Mouse (Mus musculus) lung, embryonic 16.5 days (tissue): ENCODE results near the gene Prg2. TPM values are rescaled to one million over a fixed set of nuclear protein-coding genes. Genes with fewer than 3 reads are reported as not detected.

Experiments
- ATAC-seq: fragments of 200-750 bp; cut with Nextera tagmentation; 2 replicates; pipeline ENCODE4 v1.8.0; 2017; ENCODE audit warnings: low read depth, mild to moderate bottlenecking, moderate library complexity
- H3K27ac ChIP-seq: fragments of 300-500 bp; sonication (generic); 2 replicates; pipeline ENCODE4 v1.5.1; 2014; ENCODE audit warnings: mild to moderate bottlenecking, control low read depth, low read length
- H3K27me3 ChIP-seq: fragments of 300-500 bp; sonication (generic); 2 replicates; pipeline ENCODE4 v1.6.1; 2014; ENCODE audit warnings: low read depth, low read length, mixed read lengths; ENCODE audit not compliant: control insufficient read depth, insufficient read depth
- H3K36me3 ChIP-seq: fragments of 300-500 bp; sonication (generic); 2 replicates; pipeline ENCODE4 v1.6.1; 2014; ENCODE audit warnings: low read length; ENCODE audit not compliant: control insufficient read depth, insufficient read depth
- H3K4me1 ChIP-seq: fragments of 300-500 bp; sonication (generic); replicated peaks from 2 replicates; pipeline ENCODE4 v1.6.1; 2014; ENCODE audit warnings: low read length, mixed read lengths; ENCODE audit not compliant: control insufficient read depth, insufficient read depth
- H3K4me2 ChIP-seq: fragments of 300-500 bp; sonication (generic); 2 replicates; pipeline ENCODE4 v1.6.1; 2014; ENCODE audit warnings: low read depth, low read length, control low read depth
- H3K4me3 ChIP-seq: fragments of 300-500 bp; sonication (generic); 2 replicates; pipeline ENCODE4 v1.5.1; 2014; ENCODE audit warnings: mild to moderate bottlenecking, low read length, control low read depth
- H3K9ac ChIP-seq: fragments of 300-500 bp; sonication (generic); 2 replicates; pipeline ENCODE4 v1.6.1; 2014; ENCODE audit warnings: low read length, control low read depth
- H3K9me3 ChIP-seq: fragments of 300-500 bp; sonication (generic); 2 replicates; pipeline ENCODE4 v1.6.1; 2016; ENCODE audit warnings: low read length; ENCODE audit not compliant: control insufficient read depth
- WGBS: fragments of 180-500 bp; shearing (Covaris S2); extraction: QIAGEN DNeasy Blood & Tissue Kit; methylation state at CpG from one replicate; pipeline ENCODE4 v1.1.7; 2014; 5-methylcytosine and 5-hydroxymethylcytosine counted together
- polyA plus RNA-seq: library from polyadenylated mRNA; unstranded; fragments of >200 nt; fragmentation: Nextera tagmentation; extraction: Ambion mirVana; gene quantifications from 2 replicates; pipeline ENCODE4 v1.2.1, GENCODE M21; 2015

Gene Prg2
- polyA plus RNA-seq, 1 experiment from 2014 or later = not detected

GRCm38 (mm10) chr2:84939711-84940110, 40.5 kb upstream of the Prg2 start:
- no peak for ATAC-seq
- Histone ChIP-seq H3K27ac (no peak overlapping the region), H3K4me1 (peaks cover 13% of the 10 kb centered on the region), H3K9me3 (no peaks in the 10 kb centered on the region), H3K27me3 (no peaks in the 10 kb centered on the region), H3K4me2 (no peak overlapping the region), H3K4me3 (no peak overlapping the region), H3K9ac (no peak overlapping the region), H3K36me3 (peaks cover 15% of the 10 kb centered on the region)
- 95% methylated on average over 6 of the region's 6 CpGs for WGBS

- Histone ChIP-seq H3K4me1 (peaks cover 13% of the 10 kb centered on the region), H3K4me3 (no peak overlapping the region), H3K27ac (no peak overlapping the region), H3K27me3 (no peaks in the 10 kb centered on the region), H3K36me3 (peaks cover 24% of the 10 kb centered on the region), H3K4me2 (no peak overlapping the region), H3K9ac (no peak overlapping the region), H3K9me3 (no peaks in the 10 kb centered on the region)
- 64% methylated on average over 2 of the region's 2 CpGs for WGBS
- ATAC-seq = no peak
Observed at GRCm38 (mm10) chr2:84941332-84941731, 38.9 kb upstream of the Prg2 start.

- peaks cover 13% of the 10 kb centered on the region for H3K4me1 ChIP-seq
- H3K36me3 ChIP-seq = peaks cover 28% of the 10 kb centered on the region
- ATAC-seq = no peak
- H3K27me3 ChIP-seq = no peaks in the 10 kb centered on the region
- H3K9ac ChIP-seq = no peak overlapping the region
- 86% methylated on average over 4 of the region's 4 CpGs for WGBS
- no peak overlapping the region for H3K4me2 ChIP-seq
- H3K4me3 ChIP-seq = no peak overlapping the region
- no peak overlapping the region for H3K27ac ChIP-seq
- no peaks in the 10 kb centered on the region for H3K9me3 ChIP-seq
Observed at GRCm38 (mm10) chr2:84941795-84942194, 38.5 kb upstream of the Prg2 start.

GRCm38 (mm10) chr2:84947154-84947771, 33.0 kb upstream of the Prg2 start:
- Histone ChIP-seq H3K9me3 (no peaks in the 10 kb centered on the region), H3K9ac (no peak overlapping the region), H3K27me3 (no peaks in the 10 kb centered on the region), H3K4me3 (no peak overlapping the region), H3K4me1 (no peaks in the 10 kb centered on the region), H3K36me3 (peaks cover 47% of the 10 kb centered on the region), H3K27ac (no peak overlapping the region), H3K4me2 (no peak overlapping the region)
- WGBS = 74% methylated on average over 3 of the region's 3 CpGs
- 0 out of 2 replicates have a peak, but pooled peaks have one; percentile 26 for ATAC-seq

GRCm38 (mm10) chr2:84948252-84948651, 32.0 kb upstream of the Prg2 start:
- Histone ChIP-seq H3K4me3 (no peak overlapping the region), H3K27me3 (no peaks in the 10 kb centered on the region), H3K36me3 (peaks cover 47% of the 10 kb centered on the region), H3K9me3 (no peaks in the 10 kb centered on the region), H3K4me1 (no peaks in the 10 kb centered on the region), H3K9ac (no peak overlapping the region), H3K4me2 (no peak overlapping the region), H3K27ac (no peak overlapping the region)
- ATAC-seq = no peak
- WGBS = 91% methylated on average over 7 of the region's 7 CpGs

GRCm38 (mm10) chr2:84948721-84949120, 31.5 kb upstream of the Prg2 start:
- Histone ChIP-seq H3K4me3 (no peak overlapping the region), H3K9me3 (no peaks in the 10 kb centered on the region), H3K4me2 (no peak overlapping the region), H3K27me3 (no peaks in the 10 kb centered on the region), H3K4me1 (no peaks in the 10 kb centered on the region), H3K27ac (no peak overlapping the region), H3K9ac (no peak overlapping the region), H3K36me3 (peaks cover 49% of the 10 kb centered on the region)
- 65% methylated on average over 2 of the region's 2 CpGs for WGBS
- ATAC-seq = no peak

- 88% methylated on average over 8 of the region's 8 CpGs for WGBS
- Histone ChIP-seq H3K27me3 (no peaks in the 10 kb centered on the region), H3K36me3 (peaks cover 44% of the 10 kb centered on the region), H3K9me3 (no peaks in the 10 kb centered on the region), H3K4me1 (no peaks in the 10 kb centered on the region), H3K9ac (no peak overlapping the region), H3K4me2 (no peak overlapping the region), H3K27ac (no peak overlapping the region), H3K4me3 (no peak overlapping the region)
- ATAC-seq = no peak
Observed at GRCm38 (mm10) chr2:84951027-84951426, 29.2 kb upstream of the Prg2 start.

GRCm38 (mm10) chr2:84952251-84952650, 28.0 kb upstream of the Prg2 start:
- H3K27ac ChIP-seq = no peak overlapping the region
- no peak for ATAC-seq
- no peak overlapping the region for H3K4me3 ChIP-seq
- H3K9ac ChIP-seq = no peak overlapping the region
- no peaks in the 10 kb centered on the region for H3K4me1 ChIP-seq
- H3K36me3 ChIP-seq = peaks cover 41% of the 10 kb centered on the region
- no peak overlapping the region for H3K4me2 ChIP-seq
- H3K27me3 ChIP-seq = no peaks in the 10 kb centered on the region
- 89% methylated on average over 1 of the region's 1 CpGs for WGBS
- H3K9me3 ChIP-seq = no peaks in the 10 kb centered on the region

GRCm38 (mm10) chr2:84952693-84953092, 27.6 kb upstream of the Prg2 start:
- ATAC-seq = no peak
- peaks cover 36% of the 10 kb centered on the region for H3K36me3 ChIP-seq

GRCm38 (mm10) chr2:84955435-84955834, 24.8 kb upstream of the Prg2 start:
- H3K9me3 ChIP-seq = no peaks in the 10 kb centered on the region
- no peak overlapping the region for H3K9ac ChIP-seq
- H3K4me2 ChIP-seq = no peak overlapping the region
- no peaks in the 10 kb centered on the region for H3K4me1 ChIP-seq
- no peak overlapping the region for H3K4me3 ChIP-seq
- ATAC-seq = no peak
- H3K36me3 ChIP-seq = peaks cover 21% of the 10 kb centered on the region
- H3K27ac ChIP-seq = no peak overlapping the region
- no peaks in the 10 kb centered on the region for H3K27me3 ChIP-seq
- 91% methylated on average over 9 of the region's 9 CpGs for WGBS

More at GRCm38 (mm10) chr2:84952693-84953092, 27.6 kb upstream of the Prg2 start:
- Histone ChIP-seq H3K9me3 (no peaks in the 10 kb centered on the region), H3K4me1 (no peaks in the 10 kb centered on the region), H3K4me3 (no peak overlapping the region), H3K4me2 (no peak overlapping the region), H3K27me3 (no peaks in the 10 kb centered on the region), H3K9ac (no peak overlapping the region), H3K27ac (no peak overlapping the region)
- 60% methylated on average over 4 of the region's 4 CpGs for WGBS
